Mouse (Mus musculus): ENCODE measurements at regions not wholly inside any gene's neighbourhood (a gene's known extent, or its start where the extent isn't known, plus 50 kb on each side); places are given as distances from the start of the nearest gene placed in this dataset.

DNA sequence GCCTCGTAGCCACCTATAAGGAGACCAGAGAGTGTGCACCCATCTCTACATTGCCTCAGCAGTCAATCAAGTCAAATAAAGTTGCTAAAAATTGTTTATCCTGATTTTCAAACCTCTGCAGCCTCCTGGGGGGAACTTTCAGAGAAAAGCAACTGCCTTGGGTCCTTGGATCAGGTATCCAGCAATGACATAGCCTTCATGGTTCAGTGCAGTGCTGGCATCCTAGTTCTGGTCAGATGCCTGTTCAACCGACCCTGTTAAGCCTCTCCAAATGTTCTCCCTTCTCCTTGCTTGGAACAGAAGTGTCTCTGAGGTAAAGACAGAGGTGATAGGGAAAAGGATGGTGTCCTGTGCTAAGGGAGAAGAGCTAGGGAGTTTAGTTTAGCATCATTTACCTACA lies 64.7 kb upstream of the Ppm1h start:
- Histone ChIP-seq H3K4me1 (ENCODE audit: control insufficient read depth, insufficient read depth, low read length) (no peaks in the 10 kb centered on the region), H3K9ac (ENCODE audit: low read length) (no peak overlapping the region), H3K27ac (ENCODE audit: low read depth, low read length) (no peak overlapping the region), H3K4me2 (ENCODE audit: low read depth) (no peak overlapping the region), H3K9me3 (ENCODE audit: control insufficient read depth, low read length) (no peaks in the 10 kb centered on the region), H3K4me3 (ENCODE audit: low read depth, low read length) (no peak overlapping the region), H3K36me3 (ENCODE audit: control insufficient read depth, insufficient read depth, low read length) (no peaks in the 10 kb centered on the region), H3K27me3 (ENCODE audit: control insufficient read depth, insufficient read depth, low read length) (no peaks in the 10 kb centered on the region)
- 66% methylated on average over 2 of the region's 2 CpGs for WGBS
- no peak for ATAC-seq (ENCODE audit: insufficient read depth, low FRiP score, low TSS enrichment)
- no peak for DNase-seq (ENCODE audit: low spot score)

DNA sequence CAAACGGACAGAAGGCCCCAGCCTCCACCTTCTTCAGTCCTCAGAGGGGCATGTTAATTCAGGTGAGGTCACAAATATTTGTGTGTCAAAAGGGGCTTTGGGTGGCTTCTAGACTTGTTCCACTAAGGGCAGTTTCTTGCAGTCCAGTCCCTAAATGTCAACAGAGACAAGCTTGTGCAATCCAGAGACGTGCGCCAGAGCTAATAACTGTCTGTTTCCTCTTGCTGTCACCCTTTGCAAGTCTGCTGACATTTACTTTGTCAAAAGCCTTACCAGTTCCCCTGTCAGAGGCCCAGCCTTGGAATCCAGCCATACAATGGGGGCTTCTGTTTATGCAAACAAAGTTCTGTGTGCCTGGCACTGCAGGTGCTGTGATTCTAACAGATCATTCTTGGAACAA lies 63.8 kb upstream of the Ppm1h start:
- DNase-seq (ENCODE audit: low spot score), result no peak
- Histone ChIP-seq H3K27ac (ENCODE audit: low read depth, low read length) (no peak overlapping the region), H3K4me2 (ENCODE audit: low read depth) (no peak overlapping the region), H3K27me3 (ENCODE audit: control insufficient read depth, insufficient read depth, low read length) (no peaks in the 10 kb centered on the region), H3K9ac (ENCODE audit: low read length) (no peak overlapping the region), H3K4me1 (ENCODE audit: control insufficient read depth, insufficient read depth, low read length) (no peaks in the 10 kb centered on the region), H3K36me3 (ENCODE audit: control insufficient read depth, insufficient read depth, low read length) (no peaks in the 10 kb centered on the region), H3K9me3 (ENCODE audit: control insufficient read depth, low read length) (no peaks in the 10 kb centered on the region), H3K4me3 (ENCODE audit: low read depth, low read length) (no peak overlapping the region)
- 65% methylated on average over 3 of the region's 3 CpGs for WGBS
- ATAC-seq (ENCODE audit: insufficient read depth, low FRiP score, low TSS enrichment), result no peak

DNA sequence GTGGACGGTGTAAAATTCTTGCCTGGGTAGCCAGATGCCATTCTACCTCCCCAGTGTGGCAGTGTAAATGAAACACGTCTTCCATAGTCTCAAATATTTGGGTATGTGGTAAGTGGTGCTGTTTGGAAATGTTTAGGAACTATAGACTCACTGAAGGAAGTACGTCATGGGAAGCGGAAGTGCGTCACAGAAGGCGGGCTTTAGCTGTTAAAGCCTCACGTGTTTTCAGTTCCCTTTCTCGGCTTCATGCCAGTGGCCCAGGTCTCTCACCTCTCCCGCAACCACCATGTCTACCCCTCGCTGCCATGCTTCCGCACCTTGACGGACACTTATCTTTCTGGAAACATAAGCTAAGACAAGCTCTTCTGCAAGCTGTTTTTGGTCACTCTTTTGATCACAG lies 62.9 kb upstream of the Ppm1h start:
- H3K27ac ChIP-seq (ENCODE audit: low read depth, low read length), result no peak overlapping the region
- no peak for ATAC-seq (ENCODE audit: insufficient read depth, low FRiP score, low TSS enrichment)
- no peak for DNase-seq (ENCODE audit: low spot score)
- H3K9me3 ChIP-seq (ENCODE audit: control insufficient read depth, low read length), result no peaks in the 10 kb centered on the region
- no peaks in the 10 kb centered on the region for H3K27me3 ChIP-seq (ENCODE audit: control insufficient read depth, insufficient read depth, low read length)
- H3K4me2 ChIP-seq (ENCODE audit: low read depth), result no peak overlapping the region
- WGBS, result 93% methylated on average over 12 of the region's 12 CpGs
- no peaks in the 10 kb centered on the region for H3K36me3 ChIP-seq (ENCODE audit: control insufficient read depth, insufficient read depth, low read length)
- H3K9ac ChIP-seq (ENCODE audit: low read length), result no peak overlapping the region
- no peaks in the 10 kb centered on the region for H3K4me1 ChIP-seq (ENCODE audit: control insufficient read depth, insufficient read depth, low read length)
- H3K4me3 ChIP-seq (ENCODE audit: low read depth, low read length), result no peak overlapping the region

DNA sequence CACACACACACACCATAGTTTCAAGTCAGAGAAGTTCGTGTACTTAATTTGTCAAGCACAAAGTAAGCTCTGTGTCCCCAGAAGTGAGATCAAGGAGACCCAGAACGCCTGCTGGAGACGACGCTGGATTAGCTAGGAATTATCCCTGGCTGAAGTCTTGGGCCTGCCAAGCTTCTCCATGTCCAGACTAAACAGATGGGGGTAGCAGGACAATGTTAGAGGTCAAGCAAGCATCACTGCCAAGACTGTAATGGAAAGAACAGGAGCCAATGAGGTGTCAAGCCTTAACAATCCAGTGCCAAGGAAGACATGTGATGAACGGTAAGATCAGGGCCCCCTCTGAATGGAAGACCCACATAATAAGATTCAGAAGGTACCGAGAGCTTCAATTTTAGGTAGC lies 62.2 kb upstream of the Ppm1h start:
- Histone ChIP-seq H3K27me3 (ENCODE audit: control insufficient read depth, insufficient read depth, low read length) (no peaks in the 10 kb centered on the region), H3K9me3 (ENCODE audit: control insufficient read depth, low read length) (no peaks in the 10 kb centered on the region), H3K4me2 (ENCODE audit: low read depth) (no peak overlapping the region), H3K4me1 (ENCODE audit: control insufficient read depth, insufficient read depth, low read length) (no peaks in the 10 kb centered on the region), H3K9ac (ENCODE audit: low read length) (no peak overlapping the region), H3K36me3 (ENCODE audit: control insufficient read depth, insufficient read depth, low read length) (no peaks in the 10 kb centered on the region), H3K27ac (ENCODE audit: low read depth, low read length) (no peak overlapping the region), H3K4me3 (ENCODE audit: low read depth, low read length) (no peak overlapping the region)
- DNase-seq (ENCODE audit: low spot score) (no peak), ATAC-seq (ENCODE audit: insufficient read depth, low FRiP score, low TSS enrichment) (no peak)
- 85% methylated on average over 6 of the region's 6 CpGs for WGBS

DNA sequence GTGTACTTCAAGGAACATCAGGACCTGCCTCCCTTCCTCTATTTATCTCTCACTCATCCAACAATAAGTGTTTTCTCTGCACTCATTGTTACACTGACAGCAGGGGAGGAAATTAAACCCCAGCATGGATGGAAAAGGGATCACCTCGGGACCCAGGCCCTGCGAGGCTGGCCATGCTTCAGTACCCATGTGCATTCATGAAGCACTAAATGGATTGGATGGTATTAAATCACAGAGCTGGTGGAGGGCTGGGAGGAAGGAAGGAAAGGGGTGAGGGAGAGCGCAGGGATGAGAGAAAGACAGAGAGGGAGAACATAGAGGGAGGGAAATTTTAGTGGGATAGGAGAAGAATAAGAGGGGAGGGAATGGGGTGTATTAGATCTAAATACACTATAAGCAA lies 59.7 kb upstream of the Ppm1h start:
- Histone ChIP-seq H3K9ac (ENCODE audit: low read length) (no peak overlapping the region), H3K27me3 (ENCODE audit: control insufficient read depth, insufficient read depth, low read length) (no peaks in the 10 kb centered on the region), H3K4me3 (ENCODE audit: low read depth, low read length) (no peak overlapping the region), H3K9me3 (ENCODE audit: control insufficient read depth, low read length) (no peaks in the 10 kb centered on the region), H3K4me1 (ENCODE audit: control insufficient read depth, insufficient read depth, low read length) (no peaks in the 10 kb centered on the region), H3K4me2 (ENCODE audit: low read depth) (no peak overlapping the region), H3K27ac (ENCODE audit: low read depth, low read length) (no peak overlapping the region; the same call in 1 of the 2 replicates), H3K36me3 (ENCODE audit: control insufficient read depth, insufficient read depth, low read length) (no peaks in the 10 kb centered on the region)
- WGBS, result 39% methylated on average over 3 of the region's 3 CpGs
- DNase-seq (ENCODE audit: low spot score) (no peak), ATAC-seq (ENCODE audit: insufficient read depth, low FRiP score, low TSS enrichment) (peak; percentile 31; the same call in 1 of the 2 replicates)

DNA sequence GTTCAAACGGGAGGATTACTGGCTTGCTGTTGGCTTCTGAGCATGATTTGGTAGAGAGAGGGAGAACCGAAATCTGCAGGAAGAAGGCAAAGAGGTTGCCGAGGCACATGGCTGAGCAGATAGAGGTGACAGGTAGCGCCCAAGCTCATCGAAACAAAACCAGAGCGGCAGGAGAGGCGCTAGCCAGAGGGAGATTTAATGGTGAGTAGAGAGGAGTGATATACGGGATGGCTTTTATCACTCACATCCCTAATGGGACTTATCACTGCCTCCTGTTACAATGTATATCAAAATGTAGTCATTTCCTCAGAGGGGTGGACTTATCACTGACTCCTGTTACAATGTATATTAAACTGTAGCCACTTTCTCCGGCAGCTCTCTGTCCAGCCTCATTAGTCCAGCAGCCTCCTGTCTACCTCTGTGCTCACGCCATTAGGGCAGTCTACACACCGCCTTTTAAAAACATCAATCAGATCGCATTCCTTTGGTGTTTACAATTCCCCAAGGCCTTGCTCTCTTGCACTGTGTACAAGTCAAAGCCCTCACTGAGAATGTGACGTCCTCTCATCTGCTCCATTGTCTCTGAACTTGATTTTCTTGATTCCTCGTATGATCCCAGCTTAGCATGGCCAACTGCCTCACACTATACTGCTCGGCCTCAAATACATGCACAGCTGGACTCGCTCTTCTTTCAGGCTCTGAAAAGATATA lies 59.0 kb upstream of the Ppm1h start:
- Histone ChIP-seq H3K9ac (ENCODE audit: low read length) (no peak overlapping the region), H3K36me3 (ENCODE audit: control insufficient read depth, insufficient read depth, low read length) (no peaks in the 10 kb centered on the region), H3K4me1 (ENCODE audit: control insufficient read depth, insufficient read depth, low read length) (no peaks in the 10 kb centered on the region), H3K27ac (ENCODE audit: low read depth, low read length) (peak overlapping the region; percentile 6; the same call in 1 of the 2 replicates), H3K4me3 (ENCODE audit: low read depth, low read length) (no peak overlapping the region), H3K27me3 (ENCODE audit: control insufficient read depth, insufficient read depth, low read length) (no peaks in the 10 kb centered on the region), H3K9me3 (ENCODE audit: control insufficient read depth, low read length) (no peaks in the 10 kb centered on the region), H3K4me2 (ENCODE audit: low read depth) (no peak overlapping the region)
- DNase-seq (ENCODE audit: low spot score) (no peak), ATAC-seq (ENCODE audit: insufficient read depth, low FRiP score, low TSS enrichment) (peak; percentile 13)
- WGBS, result 67% methylated on average over 16 of the region's 16 CpGs

Data from neural tube, embryonic 11.5 days (tissue).